Mouse (Mus musculus) left cerebral cortex, postnatal 14 days (tissue): Measurements from ENCODE around the gene Nedd9. TPM values are rescaled to one million over a fixed set of nuclear protein-coding genes. Genes with fewer than 3 reads are reported as not detected.

ENCODE experiments used
- DNase-seq, 2 experiments: peaks; one replicate each; pipeline ENCODE4 v3.0.0; 2021 to 2022; ENCODE audit warnings: low spot score in 2 of 2, mixed read lengths in 1 of 2
- intact Hi-C: fragments of 180-260 bp; cut with DNase I; formaldehyde crosslinking; loops from one replicate; pipeline ENCODE4 v1.15.1; 2025
- total RNA-seq, 2 experiments: library from RNA; stranded (reverse); gene quantifications; 2 replicates each; pipeline ENCODE4 v1.2.3; 2021

The Nedd9 gene
- total RNA-seq, 2 experiments from 2014 or later = 9.6 to 13.2 TPM

DNA sequence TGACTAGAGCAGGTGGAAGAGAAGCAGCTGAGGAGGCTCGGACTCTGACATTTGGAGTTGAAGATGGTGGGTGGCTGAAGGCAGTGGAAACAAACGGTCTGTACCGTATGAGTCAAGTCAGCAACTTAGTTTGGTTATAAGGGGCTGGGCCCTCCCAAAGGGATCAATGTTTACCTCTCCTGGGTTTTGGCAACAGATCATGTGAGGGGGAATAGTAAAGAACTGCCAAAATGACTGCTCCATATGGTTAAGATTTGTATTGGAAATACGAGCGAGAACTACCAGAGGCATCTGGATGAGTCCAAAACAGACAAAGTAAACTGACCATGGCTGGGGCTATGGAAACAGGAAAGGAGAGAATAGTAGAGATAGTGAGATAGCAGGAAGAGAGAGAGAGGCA, 64.6 kb downstream of the Nedd9 start:
- intact Hi-C loops = no loop called here
- no peak for DNase-seq

DNA sequence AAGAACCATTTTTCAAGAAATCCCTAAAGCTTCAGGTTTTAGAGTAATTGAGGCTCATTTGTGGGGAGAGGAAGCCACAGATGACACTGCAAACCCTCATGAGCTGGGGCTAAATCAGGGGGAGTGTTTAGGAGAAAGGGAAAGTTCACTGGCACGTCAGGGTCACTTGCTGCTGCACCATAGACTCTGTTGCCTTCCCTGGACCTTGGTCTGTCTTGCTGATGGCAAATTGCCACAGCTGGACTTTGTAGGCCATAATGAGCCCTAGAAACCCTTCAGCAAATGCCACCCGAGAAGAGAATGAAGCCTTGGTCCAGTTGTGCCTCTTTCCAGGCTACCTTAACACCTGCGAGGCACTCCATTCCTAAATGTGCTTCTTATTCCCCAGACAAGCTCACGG, 66.8 kb downstream of the Nedd9 start:
- no peak for DNase-seq
- intact Hi-C loops = no loop called here

DNA sequence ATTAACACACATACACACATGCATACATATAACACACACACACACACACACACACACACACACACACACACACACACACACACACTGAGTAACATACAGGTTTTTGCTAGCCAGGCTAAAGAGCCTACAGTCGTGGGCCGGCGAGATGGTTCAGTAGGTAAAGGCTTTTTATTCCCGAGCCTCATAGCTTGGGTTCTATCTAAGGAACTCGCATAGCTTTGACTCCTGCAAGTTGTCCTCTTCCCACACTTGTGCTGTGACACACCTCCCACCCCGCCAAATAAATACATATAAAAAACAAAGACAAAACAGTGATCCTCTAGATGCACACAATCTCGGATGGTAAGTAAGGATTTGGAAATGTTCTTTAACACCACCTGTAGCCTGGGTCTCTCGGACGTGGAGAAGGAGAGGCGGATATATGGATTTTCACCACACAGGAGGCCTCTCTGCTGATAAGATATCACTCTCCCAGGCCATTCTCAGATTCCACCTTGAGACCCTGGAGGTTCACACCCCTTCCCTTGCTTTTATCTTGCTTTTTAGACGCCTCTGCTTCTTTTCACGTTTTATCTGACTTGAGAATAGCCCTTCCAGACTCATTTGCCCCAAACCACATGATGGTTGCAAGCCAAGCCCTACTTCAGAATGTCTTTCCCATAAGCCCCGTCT, 68.8 kb downstream of the Nedd9 start:
- no peak for DNase-seq
- intact Hi-C loops = no loop called here

DNA sequence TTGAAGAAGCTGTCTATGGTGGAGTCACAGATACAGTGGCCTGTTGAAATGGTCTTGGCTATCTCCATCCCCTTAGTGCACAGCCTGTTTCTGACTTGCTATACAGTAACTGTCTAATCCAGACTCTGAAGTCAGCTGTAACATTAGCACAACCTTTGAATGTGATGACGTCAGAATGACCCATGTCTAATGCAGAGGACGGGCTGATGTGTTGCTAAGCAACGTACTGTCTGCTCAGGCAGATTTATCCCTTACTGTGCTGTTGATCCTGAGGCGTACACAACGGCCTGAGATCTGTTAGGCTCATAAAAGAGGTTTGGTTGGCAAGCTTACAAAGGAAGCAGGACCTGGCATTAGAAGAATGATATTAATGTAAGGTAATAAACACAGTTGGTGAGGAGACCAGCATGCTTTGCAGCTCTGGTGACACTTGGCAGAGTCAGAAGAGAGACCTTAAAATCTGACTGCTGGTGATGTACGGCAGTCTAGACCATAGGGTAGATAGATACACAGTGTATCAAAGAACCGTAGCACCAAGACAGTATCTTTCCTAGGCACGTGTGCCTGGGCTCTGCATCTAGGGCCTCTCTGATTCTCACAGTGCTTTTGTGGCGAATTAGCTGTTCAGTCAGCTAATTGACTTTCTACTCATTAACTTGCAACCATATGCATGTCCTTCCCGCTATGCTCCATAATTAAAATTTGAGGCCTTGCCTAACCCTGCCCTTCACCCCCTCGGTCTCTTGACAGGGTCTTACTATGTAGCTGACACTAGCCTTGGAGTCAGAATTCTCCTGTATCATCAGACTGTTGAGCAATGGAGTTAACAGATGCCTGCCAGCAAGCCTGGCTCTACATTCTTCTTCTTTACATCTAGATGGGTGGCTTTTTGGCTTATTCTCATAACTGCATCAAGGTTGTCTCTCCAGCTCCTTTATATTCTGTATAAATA, 70.8 kb downstream of the Nedd9 start:
- DNase-seq = peak in 1 of 2 experiments; percentile 29
- intact Hi-C loops = no loop called here

DNA sequence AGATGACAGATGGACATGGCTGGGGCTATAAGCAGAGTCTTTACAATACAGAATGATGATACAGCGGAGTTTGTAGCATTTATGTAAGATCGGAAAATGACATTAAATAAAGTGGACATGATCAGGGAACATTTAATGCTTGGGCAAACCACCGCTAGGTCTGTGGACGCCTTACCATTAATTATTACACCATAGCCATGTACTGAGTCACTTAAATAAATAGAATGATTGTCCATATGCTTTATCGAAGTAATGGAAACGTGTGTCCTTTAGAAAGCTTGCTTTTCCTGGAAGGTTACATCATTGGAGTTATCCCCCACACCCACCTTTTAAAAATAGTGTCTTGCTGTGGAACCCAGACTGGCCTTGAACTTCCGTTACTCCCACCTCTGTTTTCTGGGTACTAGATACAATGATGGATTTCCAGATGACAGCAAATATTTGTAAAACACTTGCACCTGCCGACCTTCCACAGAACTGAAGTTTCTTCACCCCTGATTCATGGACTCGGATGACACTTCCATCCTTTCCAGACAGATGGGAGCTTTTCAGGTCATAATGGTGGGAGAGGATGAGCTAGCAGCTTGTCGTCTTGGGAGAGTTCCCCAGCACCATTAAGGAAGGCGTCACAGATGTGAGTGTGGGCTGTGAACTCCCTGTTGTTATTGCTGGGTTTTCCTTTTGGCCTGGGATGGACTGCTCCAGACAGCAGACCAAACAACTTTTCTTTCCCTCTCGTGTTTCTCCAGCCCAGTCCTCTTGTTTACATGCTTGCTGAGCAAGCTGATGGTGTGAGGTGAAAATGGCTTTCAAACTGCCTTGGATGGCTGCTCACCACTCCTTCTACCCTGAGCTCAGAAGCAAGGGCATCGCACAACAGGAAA, 76.7 kb downstream of the Nedd9 start:
- intact Hi-C loops = no loop called here
- DNase-seq = no peak

DNA sequence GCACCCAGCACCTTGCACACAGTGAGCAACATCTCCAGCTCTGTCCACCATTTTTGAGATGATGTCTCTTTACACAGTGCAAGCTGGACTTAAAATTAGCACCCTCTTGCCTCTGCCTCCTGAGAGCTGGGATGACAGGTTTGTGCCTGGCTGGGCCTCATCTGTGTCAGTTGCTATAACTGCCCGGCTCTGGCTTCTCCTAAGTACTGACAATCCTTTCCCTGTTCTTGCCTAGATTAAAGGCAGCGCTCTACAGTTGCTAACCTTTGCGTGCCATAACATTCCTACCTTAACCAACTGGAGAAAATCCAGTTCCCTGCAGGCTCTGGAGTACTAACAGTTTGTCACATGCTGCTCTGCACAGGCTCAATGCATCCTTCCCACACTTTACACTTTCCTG, 77.9 kb downstream of the Nedd9 start:
- no peak for DNase-seq
- intact Hi-C loops = no loop called here

DNA sequence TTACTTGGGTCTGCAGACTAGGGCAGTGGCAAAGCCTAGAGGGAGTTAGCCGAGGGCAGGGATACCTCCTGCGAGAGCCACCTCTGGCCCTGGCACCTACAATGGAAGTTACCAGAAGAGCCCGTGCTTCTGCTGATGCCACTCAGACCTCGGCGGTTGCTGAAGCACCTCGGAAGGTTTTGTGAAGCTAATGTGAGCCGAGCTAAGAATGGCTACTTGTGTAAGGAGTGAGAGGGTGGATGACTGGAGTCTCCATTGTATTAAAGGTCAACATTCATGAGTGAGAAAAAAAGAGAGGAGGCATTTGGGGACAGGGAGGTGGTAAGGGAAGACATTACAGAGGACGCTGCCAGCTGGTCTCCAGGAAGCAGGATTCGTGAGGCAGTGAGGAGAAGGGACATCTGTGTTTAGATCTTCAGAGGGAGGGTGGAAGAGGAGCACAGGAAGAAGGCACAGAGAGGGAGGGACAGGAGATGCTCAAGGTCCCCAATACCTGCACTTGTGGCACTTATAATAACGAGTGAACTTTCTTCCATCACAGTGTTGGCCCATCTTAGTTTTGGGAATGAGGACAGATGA, 78.7 kb downstream of the Nedd9 start:
- DNase-seq = peak in 1 of 2 experiments; percentile 14
- intact Hi-C loops = no loop called here

DNA sequence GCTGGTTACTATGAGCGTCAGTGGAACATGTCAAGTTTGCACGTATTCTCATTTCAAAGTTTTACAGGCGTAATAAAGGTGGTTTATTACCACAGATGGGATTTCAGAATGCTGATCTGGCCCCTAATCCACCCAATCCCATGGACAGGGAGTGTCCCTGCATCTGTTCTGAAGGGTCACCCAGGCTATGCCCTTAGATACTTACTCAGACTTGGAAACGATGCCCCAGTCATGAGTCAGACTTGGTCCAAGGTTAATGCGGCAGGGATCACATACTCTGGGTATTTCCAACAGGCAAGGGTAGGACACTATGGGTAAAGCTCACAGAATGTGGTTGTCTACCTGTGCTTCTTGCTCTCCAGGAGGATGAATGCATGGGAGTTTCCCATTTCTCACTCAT, 82.2 kb downstream of the Nedd9 start:
- intact Hi-C loops = no loop called here
- no peak for DNase-seq

DNA sequence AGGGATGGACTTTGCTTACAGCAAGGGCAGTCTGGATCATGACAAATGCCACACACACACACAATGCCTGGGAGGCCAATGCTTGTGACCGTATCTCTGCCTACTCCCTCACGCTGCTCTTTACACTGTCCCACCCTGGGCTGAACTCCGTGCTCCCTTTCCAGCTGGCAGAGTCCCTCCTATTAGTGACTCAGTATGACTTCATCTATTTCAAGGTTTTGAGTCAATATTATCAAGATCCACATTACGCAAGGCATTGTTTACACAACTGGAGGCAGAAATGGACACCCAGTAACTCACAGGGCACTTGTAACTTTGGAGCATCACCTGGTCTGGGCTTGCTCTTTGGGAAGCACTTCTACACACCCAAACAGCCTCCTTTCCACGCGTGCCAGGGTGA, 83.3 kb downstream of the Nedd9 start:
- intact Hi-C loops = no loop called here
- no peak for DNase-seq

DNA sequence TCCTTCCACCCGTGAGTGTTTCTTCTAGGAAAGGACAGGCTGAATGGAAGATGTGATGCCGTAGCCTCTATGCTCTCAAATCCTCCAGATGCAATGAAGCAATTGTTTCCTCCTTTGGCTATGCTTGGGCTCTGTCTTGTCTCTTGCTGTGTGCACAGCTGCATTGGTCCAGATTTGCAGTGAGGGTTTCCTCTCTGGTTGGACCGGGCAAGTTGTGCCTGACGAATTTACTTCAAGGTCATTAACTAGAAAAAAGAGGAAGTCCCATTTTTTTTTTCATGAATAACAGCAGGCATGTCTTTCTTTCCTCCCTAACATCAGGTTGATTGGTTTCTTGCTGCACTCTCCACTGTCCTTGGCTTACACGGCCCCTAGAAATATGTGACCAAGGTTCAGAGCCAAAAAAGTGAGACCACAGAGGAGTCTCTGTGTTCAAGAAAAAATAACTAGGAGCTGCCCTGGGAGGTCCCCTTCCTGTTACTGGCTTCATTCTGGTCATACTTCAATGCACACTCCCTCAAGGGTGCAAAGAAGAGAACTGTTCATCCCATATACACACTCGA, 84.6 kb downstream of the Nedd9 start:
- intact Hi-C loops = no loop called here
- DNase-seq = no peak

DNA sequence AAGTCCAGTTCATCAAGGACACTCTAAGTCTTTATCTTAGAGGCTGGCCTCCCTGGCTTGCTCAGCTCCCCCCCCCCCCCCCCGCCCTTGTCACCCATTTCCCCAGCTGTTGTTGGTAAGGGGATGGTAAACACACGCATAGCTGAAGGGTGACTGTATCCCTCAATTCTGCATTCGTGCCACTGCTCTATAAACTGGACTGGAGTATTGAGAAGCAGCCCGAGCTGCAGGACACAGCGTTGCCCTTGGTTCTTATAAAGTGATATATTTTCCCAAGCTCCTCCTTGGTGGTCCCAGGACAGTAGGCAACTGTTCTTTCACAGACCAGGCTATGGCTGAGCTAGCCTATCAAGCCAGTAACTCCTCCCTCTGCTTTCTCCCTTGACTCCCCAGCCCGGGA, 85.4 kb downstream of the Nedd9 start:
- DNase-seq = no peak
- intact Hi-C loops = no loop called here

DNA sequence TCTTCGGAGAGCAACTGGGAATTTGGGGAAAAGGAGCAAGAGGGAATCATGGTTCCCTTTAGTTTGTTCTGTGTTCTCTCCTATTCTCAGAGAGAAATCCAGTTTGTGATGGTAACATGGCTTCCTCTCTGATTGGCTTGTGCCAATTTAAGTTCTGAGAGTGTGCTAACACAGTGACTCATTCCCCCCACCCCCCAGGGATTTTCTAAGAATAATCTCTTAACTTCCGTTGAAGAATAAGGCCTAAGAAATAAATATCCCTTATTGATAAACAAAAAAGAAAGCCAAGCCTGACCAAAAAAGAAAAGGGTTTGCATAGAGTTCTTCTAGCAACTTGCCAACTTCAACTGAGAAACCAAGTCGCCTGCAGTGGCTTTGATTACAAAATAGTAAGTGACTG, 86.9 kb downstream of the Nedd9 start:
- intact Hi-C loops = no loop called here

DNA sequence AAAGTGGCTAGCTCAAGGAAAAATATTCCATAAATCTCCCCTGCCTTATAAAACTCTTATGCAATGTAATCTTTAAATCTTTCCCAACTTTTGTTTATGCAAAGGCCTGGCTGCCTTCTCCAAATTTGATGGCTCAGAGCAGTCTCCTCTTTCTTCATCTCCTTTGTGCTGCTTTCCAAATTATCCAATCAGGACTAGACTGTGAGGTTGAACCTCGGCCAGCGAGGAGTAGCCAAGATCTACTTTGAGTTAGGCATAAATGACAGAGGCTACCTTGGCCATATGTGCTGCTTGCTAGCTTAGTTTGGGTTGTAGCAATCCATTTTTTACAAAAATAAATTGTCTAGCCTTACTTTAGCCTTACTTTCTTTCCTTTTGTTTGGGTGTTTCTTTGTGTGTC, 95.0 kb downstream of the Nedd9 start:
- no peak for DNase-seq
- intact Hi-C loops = no loop called here

More for the DNA sequence above, 86.9 kb downstream of the Nedd9 start:
- DNase-seq = no peak

DNA sequence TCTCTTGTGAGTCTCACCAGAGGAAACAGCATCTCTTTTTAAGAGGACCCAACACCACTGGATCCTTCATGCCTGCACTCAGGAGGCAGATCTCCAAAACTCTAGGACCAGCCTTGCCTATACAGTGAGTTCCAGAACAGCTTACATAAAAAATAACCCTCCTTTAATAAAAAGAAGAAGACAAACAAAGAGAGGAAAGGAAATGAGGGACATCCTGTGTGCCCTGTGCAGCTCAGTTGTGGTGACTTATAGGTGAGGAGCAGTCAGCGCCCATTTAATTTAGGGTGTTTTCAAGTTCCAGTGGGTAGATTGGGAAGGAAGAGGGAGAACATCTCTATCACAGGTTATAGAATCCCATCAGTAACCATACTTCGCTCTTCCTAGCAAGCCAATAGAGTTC, 96.5 kb downstream of the Nedd9 start:
- intact Hi-C loops = no loop called here
- DNase-seq = no peak

DNA sequence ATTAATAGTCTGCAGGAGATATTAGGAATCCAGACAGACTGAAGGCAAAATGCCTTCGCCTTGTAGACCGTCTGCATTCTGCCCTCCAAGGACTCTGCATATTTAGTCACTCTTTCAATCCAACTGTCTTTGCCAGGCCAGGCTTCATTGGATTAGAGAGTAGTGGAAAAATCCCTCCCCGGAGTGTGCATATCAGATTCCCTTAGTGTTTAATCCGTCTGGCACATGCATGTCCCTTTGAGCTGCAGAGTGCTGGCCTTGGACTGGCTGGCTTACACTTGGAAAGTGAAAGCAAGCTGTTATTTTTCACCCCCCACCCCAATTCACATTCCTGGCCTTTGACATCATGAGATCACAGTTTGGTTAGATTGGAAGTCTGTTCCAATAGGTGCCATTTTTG, 100.6 kb downstream of the Nedd9 start:
- intact Hi-C loops = no loop called here
- DNase-seq = no peak

DNA sequence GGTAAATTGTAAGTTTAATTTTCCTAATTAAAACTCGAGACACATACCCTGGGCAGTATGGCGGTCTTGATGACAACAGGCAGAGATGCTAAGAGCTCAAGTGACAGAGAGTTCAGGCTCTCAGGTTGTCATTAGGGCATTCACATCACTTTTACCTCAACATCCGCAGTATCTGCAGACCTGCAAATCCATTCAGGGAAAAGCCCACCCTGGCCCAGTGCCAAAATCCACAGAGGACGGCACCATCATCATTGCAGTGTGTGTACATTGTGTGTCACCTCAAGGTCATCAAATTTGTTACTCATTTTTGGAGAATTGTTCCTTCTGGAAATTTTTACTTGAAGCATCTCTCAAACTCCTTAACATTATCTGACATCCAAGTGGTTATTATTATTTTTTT, 102.3 kb downstream of the Nedd9 start:
- DNase-seq = no peak
- intact Hi-C loops = no loop called here

DNA sequence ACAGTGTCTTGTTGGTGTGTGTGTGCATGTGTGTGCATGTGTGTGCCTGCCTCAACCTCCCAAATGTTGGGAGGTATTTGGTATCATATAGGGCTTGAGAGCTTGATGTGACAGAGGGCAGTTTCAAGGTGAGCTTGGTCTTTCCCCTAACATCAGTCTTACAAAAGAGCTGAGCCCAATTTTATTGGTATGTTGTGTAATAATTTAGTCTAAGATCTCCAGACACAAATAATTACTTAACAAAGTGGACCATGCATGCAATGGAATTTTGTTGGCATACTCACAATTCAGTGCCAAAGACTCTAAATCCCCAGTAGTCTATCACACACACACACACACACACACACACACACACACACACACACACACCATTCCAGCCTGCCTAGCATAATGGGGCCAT, 104.5 kb downstream of the Nedd9 start:
- DNase-seq = no peak
- intact Hi-C loops = no loop called here

DNA sequence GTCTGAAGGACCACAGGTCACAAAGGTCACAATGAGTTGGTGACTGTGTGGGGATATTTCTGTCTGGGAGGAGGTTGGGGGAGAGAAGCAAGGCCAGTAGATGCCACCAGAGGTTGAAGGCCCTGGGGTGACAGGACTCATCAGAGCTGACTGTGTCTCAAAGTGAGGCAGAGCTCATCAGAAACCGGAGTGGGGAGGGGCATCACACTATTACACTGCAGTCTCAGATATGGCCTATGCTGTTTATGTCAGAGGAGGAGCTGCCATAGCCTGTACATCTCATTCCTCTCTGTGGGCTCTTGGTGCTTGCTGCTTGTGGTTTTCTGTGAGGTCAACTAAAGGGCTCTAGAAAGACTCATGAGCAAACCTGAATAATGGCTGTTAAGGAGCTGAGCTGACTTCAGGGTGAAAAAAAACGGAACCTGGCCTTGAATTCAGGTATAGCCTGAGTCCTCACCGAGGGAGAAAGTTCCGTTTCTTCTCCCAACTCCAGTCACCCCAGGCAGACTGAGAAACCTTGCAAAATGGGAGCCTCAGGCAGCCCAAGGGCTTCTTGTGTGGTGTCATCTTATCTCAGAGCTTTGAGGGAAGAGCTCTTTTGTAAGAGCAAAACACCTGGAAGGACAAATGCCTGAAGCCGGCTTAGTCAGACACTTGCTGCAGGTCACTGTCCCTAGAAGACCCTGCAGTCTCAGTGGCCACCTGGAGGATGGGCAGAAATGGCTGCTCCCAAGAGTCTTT, 105.2 kb downstream of the Nedd9 start:
- intact Hi-C loops = no loop called here
- no peak for DNase-seq
